Mouse (Mus musculus) cerebellum, adult 11-12 months (tissue): ENCODE data around the gene Them5.

Experiments used
- DNase-seq: peaks from one replicate; pipeline ENCODE4 v3.0.0; 2022

Gene Them5

DNA sequence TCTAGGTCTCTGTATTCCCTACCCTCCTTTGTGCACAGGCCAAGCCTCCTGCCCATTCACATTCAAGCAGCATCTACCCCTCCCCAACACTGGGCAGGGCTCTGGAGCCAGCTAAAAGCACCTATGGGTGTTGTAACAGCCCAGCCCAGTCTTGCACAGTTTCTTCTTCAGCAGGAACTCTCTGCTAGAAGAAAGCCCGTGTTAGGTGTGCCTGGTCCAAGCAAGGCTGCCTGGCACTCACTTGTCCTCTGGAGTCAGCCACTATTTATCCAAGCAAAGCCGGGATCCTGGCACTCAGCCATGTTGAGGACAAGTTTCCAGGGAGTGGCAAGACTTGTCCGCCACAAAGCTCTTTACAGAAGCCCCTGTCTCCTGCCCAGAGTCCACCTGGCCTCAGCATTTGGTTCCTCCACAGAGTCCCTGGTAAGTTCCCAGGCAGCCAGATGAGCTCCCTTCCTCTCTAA is at the start of gene Them5:
Gene Them5 (plus strand): TSS at position 141 of the 464 bp plus-strand sequence.
- DNase-seq: no peak

DNA sequence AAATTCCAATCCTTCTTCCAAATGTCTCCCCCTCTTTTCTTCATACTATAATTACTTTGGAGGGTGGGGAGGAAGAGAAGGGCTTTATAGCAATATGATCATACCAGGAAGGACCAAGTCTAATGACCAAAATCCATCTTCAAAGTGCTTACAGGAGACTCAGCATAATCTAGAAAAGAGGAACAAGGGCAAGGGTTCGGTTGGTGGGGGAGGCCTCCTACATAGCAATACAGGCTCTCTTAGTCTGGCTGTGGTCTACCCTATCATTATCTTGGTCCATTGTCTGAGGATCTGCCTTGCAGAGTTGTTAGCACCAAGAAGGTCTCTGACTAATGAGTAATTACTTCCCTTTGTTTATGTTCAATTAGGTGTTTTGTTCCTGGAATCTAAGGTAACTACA is 36.4 kb upstream of the Them5 start:
- DNase-seq: no peak

DNA sequence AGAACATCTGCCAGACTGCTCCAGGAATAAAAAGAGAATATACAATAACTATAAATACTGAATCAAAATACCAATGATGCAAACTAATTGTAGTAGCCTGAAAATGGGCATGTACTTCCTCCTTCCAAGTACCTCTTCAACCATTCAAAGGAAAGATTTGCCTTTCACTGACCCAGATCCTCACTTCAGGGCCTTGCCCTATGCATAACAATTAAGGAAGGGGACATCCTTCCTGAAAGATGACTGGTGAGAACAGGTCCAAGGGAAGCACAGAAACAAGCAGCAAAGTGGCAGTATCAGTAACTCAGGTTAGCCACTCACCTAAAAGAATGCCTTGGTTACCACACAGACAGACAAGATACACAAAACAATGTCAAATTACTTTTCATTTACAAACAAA is 34.9 kb upstream of the Them5 start:
- no peak for DNase-seq

DNA sequence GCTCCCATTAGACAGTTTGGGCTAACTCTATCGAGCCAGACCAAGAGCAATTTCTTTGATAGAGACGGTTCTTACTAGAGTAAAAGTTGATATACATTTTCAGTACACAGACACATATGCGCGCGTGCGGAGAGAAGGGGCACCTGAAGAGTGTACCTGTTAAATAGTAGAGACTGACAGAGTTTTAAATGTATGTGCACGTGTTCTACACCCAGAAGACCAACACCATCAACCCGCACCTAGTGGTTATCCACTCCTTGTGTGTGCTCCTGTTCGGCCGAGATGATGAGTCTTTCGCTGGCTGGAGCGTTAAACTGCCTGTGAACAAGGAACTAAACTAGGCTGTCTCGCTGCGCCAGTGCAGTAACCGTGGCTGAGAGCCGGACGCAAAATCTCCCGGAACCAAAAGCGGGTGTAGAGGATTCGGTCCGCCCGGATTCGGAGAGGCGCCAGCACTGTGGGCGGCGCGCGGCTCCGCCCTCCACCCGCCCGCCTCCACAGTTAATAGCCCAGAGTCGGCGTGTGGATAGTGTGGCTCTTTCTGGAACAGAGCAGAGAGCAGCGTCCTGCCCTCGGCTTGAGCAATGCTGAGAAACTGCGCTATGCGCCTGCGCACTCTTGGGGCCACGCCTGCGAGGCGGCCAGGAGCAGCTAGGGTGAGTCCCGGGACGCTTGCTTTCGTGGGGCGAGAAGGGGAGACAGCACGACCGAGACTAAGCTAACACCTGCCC is 32.1 kb upstream of the Them5 start, which contains the start of gene Them4:
Gene Them4 (plus strand): TSS at position 457 of the 731 bp plus-strand sequence.
- peak; percentile 97 for DNase-seq

DNA sequence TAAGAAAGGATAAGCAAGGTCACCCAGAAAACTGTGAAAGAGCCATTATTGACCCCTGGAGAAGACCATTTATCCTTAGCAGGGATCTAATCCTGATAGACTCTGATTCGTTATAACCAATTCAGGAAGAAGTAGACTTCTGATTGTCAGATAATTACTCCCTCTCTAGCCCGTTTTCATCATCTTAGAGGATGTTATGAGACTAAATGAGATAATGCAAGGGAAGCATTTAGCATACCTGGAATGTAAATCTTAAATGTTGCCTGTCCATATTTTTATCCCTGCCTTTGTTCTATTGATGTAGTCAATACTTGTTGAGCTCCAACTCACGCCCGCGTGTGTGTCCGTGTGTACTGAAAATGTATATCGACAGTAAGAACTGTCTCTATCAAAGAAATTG is 31.4 kb upstream of the Them5 start:
- DNase-seq: no peak

DNA sequence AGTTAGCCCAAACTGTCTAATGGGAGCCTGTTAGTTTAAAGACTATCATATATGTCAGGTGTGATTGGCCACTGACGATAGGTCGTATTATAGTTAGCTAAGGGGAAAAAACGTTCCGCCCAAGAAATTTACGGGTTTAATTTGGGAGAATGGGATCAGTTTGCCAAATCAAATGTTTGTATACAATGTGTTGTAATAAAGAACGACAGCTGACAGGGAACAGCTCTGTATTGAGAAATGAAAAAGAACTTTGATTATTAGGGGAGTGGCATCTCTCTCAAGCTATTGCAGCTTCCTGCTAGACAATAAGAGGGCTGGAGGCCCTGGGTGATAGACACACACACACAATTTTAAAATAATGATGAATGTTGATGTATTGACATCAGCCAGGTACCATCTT is 31.0 kb upstream of the Them5 start:
- no peak for DNase-seq

DNA sequence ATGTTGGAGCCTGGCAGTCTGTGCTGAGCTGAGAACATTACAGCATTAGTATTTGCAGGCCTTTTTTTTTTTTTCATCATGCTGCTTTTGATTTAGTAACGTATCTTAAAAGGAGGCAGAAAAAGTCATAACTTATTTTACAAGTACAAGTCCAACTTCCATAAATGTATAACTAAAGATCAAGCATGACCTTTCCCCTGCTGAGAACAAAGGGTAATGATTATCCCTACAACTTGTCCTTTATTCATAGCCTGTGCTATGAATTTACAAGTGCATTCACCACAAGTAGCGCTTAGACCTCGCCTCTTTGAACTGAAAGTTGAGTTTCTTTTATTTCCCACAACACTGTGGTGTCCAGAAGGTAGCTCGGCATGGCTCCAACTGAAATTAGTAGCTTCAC is 30.5 kb upstream of the Them5 start:
- no peak for DNase-seq

DNA sequence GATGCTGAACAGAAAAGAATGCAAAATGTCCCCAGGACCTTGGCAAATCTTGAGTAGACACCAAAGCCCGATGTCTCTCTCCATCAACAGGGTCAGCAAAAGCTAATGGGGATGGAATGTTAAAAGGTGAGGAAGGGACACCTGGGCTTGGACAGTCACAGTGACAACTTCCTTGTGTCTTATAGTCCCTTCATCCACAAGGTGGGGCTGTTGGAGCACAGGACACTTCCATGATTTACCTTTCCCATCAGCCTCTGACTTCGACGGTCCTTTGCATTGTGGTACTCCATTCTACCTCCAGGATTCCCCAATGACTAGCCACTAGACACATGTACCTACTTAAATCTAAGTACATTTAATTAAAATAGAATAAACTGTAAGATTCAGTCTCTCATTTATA is 13.2 kb upstream of the Them5 start:
- DNase-seq: no peak

DNA sequence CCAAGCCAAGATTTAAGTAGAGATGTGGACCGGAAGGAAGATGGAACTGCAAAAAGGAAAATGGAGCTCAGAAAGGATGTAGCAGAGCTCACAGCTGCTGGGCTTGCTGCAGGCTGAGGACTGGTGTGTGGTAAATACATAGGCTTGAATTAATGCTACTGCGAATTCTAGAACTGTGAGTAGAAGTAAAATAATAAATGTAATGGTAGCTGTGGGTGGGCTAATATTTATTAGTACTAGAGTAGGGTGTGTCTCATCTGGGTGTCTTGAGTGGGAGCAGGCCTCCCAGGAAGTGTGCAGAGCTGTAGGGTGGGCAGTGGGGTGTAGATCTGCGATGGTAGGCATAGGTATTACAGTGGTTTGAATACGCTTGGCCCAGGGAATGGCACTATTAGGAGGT is 7.5 kb upstream of the Them5 start:
- DNase-seq: no peak

DNA sequence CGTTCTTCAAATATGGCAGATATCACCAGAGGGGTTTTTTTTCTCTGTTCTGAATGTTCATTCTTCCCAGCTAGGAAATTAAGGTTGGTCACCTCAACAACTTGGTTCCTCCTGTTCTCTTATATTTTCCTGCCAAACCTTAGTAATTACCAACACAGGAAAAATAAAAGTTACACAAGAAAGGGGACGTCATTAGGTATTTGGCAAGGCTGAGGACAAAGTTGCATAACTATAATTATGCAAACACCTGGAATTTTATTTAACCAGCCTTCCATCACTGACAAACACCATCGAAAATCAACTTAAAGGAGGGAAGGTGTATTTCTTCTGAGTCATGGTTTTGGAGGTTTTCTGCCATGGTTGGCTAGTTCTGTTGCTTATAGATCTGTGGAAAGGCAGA is 3.4 kb upstream of the Them5 start:
- DNase-seq: no peak

DNA sequence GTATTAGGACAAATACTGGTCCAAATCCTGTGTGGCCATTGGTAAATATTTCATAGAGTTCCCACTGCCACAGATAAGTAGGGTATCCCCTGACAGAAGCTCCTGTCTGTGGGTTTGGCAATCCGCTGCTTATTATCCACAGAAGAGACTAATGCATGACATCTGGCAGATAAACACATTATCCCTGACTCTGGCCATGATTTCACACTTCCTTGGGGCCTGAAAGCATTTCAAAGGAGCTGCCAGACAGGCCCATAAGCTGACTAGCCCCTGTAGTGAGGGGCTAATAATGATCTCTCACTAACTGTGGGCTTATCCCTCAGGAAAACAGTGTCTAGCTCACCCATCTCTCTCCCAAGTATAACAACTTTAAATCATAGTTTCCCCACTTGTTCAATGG is 653 bp downstream of the Them5 start:
- DNase-seq: no peak

DNA sequence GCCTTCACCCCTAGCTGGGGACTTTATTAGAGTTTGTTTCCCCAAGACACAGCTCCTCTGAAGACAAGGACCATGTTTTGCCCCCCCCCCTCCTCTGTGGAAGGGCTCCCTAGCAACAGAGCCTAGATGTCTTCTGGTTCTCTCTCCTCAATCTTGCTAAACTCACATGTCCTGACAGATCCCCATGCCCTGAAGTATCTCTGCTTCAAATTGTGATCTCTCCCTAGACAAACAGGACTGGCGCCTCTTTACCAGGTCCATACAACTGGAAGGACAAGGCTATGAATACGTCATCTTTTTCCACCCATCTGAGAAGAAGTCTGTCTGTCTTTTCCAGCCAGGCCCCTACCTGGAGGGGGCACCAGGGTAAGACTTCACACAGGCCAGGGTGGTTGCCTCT is 2.3 kb downstream of the Them5 start:
- DNase-seq: no peak

DNA sequence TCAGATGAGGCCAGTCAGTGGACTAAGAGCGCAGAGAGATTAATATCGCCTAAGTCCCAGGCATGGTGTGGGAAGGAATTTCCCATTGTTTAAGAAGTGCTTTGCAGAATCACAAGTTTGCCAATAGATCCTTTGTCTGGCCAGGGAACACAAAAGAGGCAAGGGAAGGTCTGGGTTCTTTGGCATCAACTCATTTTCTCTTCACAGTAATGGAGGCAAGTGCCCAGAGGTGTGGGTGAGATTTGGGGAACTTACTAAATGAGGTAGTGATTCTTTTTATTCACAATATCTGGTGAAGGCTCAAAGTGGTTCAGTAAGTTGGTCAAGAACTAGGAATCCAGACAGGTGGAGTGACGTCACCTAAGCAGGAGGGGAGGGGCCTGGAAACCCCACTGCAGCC is 3.0 kb downstream of the Them5 start:
- no peak for DNase-seq

DNA sequence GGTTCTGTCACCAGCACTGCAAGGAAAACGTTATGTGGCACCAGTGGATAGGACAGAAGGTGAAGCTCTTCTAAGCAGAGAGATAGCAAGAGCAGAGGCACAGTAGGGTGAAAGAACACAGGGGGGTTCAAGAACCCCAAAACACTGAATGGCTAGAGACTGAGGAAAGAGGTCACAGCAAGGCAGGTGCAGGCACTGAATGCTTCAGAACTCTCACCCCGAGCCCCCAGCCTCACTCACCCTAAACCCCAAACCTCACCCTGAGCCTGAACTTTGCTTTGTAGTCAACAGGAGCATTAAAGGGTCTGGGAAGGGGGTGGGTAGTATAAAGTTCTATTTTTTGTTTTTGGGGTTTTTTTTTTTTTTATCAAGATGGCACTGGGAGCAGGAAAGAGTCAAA is 6.2 kb downstream of the Them5 start:
- DNase-seq: no peak

DNA sequence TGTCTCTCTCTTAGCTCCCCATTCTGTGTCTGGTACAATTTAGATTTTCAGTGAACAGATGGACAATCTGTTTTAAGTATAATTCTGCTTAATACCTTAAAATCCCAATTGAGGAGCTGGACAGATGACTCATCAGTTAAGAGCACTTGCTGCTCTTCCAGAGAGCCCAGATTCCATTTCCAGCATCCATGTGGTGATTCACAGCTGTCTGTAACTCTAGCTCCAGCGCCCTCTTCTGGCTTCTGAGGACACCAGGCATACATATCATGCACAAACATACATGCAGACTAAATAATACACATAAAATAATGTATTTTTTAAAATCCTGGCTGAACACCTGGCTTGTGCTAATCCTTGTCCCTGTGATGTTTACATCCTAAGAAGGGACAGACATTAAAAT is 18.9 kb downstream of the Them5 start:
- DNase-seq: no peak

DNA sequence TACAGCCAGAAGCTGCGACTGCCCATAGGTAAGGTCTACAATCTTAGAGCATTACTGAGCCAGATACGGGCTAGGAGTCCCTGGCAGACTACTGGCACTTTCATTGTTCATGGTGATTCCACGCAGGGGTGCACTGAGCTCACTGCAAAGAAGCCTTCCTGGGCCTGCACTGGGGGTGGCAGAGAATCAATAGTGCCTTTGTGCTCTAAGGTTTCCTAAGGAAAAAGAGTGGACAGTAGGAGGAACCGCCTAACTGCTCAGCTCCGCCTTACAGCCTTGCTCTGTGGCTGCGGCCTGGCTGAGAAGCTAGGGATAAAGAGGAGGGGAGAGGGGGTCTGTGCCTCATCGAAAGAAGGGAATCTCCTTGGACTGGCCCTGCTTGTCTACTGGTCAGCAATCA is 20.2 kb downstream of the Them5 start, which contains the start of gene C2cd4d:
Gene C2cd4d (plus strand): TSS at position 301 of the 400 bp plus-strand sequence.
- no peak for DNase-seq

DNA sequence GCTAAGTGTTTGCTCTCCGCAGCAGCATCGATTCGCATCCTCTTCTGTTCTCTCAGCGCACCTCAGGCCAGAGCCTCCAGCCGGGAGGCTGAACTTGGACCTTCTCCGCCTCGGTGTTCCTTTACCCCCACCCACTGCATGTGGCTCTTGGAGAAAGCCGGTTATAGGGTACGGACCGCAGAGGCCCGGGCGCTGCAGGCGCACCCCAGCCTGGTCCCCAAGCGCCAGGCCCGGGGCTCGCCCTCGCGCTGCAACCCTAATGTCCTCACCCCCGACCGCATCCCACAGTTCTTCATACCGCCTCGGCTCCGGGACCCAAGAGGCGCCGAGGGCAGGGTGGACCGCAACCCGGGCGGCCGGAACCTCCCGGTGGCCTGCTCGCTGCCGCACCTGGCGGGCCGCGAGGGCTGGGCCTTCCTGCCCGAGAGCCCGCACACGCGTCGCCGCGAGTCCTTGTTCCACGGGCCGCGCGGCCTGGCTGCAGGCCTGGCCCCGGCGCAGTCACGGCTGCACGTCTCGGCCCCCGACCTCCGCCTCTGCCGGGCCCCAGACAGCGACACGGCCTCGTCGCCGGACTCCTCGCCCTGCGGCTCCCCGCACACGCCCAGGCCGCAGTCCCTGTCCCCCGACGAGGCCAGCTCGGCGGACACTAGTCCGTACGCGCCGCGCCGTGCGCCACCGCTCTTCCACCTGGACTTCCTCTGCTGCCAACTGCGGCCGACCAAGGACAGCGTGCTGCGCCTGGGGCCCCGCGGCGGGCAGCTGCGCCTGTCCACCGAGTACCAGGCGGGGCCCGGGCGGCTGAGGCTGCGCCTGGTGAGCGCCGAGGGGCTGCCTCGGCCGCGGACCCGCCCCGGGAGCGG is 21.6 kb downstream of the Them5 start:
- DNase-seq: peak; percentile 69

DNA sequence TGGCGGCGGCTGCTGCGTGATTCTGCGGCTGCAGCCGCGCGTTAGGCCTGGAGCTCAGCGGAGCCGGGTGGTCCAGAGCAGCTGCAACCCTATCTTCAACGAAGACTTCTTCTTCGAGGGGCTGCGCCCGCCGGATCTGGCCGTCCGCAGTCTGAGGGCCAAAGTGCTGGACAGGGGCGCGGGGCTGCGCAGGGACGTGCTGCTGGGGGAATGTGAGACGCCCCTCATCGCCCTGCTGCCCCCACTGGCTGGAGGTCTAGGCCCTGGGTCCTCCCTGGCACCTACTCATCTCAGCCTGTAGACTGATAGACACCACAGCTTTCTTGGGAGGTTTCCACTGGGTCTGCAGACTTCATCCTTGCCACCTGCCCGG is 22.2 kb downstream of the Them5 start:
- no peak for DNase-seq

DNA sequence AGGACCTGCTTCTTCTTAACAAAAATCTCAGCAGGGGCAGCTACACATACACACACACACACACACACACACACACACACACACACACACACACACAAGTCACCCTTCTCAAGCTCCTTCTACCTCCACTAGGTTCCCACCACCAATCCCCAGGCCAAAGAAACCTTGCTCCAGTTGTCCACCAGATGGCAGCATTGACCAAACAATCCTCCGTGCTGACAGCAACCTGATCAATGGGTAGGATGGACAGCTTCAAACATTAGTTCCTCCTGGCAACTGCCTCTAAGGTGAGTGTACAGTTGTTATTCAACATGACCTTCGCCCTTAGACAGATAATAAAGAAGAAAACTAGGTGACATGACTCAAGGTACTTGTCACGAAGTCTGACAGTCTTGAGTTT is 24.9 kb downstream of the Them5 start:
- DNase-seq: peak; percentile 78

DNA sequence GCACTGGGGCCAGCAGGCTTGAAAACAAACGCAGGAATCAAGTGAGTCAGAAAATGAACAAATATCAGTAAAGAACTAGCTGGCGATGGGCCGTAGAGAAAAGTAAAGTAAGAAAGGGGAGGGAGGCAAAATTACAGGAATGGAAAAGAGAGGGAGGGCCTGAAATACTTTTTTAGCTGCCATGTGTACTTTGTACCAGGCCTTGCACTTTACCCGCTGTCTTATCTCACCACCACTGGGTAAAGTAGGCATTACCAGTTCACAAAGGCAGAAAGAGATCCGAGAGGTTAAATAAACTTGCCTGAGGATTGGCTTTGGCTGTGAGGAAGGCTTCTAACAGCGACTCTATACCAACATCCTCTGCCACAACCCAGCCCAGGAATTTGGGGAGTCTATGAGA is 25.6 kb downstream of the Them5 start:
- no peak for DNase-seq

DNA sequence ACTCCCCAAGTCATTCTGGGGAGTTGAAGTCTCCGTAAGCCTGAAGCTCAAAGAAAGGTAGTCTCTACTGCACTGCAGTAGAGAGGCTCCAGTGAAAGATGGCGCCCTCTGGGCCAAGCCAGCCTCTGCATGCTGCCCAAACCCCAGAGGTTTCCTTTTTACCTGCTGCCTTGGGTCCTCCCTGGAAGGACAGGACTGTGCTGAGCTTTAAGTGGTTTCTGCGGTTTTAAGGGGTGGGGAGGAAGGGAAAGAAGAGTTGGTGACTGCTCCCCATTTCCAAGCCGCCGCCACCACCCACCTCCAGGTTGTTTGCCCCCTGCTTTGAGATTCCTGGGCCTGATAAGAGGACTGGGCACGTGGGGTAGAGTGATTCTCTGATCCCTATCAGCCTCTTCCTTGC is 26.7 kb downstream of the Them5 start:
- DNase-seq: no peak

DNA sequence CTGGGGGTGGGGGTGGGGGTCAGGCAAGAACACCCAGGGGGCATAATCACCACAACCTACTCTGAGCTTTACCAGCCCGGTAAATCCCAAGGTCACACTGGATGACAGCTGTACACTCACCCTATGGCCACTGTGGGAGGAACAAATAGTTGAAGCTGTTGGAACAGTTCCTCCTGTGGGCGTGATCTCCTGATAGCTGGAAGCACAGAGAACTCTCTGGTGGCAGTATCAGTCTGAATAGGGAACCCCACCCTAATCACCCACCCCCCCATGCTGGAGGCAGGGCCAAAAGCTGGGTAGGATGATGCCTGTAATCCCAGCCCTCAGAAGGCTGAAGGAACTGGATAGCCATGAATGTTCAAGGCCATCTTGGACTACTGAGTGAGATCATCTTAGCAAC is 27.8 kb downstream of the Them5 start:
- DNase-seq: no peak

DNA sequence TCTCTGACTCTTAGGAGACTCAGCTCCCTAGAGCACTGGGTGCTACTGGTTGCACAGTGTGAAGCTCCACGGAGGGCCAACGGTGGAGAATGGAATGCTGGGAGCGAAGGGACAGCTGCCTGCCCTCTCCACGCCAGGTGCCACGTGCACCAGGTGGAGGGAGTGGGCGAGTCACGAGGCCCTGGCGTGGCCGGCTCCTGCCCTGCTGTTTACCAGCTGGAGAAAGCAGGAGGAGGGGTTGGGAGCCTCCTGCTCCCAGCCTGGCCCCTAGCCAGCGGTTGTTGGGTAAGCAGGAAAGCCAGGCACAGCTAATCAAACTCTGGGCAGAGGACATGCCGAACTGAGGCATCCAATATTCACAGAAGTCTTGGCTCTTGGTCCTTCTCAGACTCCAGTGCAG is 29.7 kb downstream of the Them5 start:
- peak; percentile 87 for DNase-seq

DNA sequence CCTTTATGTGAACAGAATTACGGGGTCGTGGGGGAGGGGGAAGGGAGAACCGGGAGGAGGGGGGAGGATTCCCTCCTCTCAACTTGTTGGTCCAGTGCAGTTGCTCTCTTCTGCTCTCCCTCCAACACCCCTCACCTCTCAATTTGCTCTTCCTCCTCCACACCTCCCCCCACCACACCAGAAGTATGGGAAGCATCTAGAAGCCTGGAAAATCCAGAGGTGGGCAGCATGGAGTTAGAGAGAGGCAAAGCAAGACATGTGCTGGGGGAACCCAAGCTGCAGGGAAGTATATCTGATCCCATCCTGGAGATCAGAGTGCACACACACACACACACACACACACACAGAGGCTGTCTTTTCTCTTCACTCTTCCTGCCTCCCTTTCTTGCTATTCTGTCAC is 30.1 kb downstream of the Them5 start:
- DNase-seq: no peak
